Mouse (Mus musculus) forebrain, embryonic 10.5 days (tissue): ENCODE data around the gene Rpl29. TPM values are rescaled to one million over a fixed set of nuclear protein-coding genes. Genes with fewer than 3 reads are reported as not detected.
A peak's percentile ranks its signal among the peaks of the same experiment; 100 is the strongest.

Source experiments
- DNase-seq: peaks from one replicate; pipeline ENCODE4 v3.0.0-alpha.2; 2017; ENCODE audit warnings: low spot score; ENCODE audit errors: extremely low spot score
- H3K27ac ChIP-seq: fragments of 300-500 bp; sonication (generic); 2 replicates; pipeline ENCODE4 v1.5.1; 2016; ENCODE audit warnings: mild to moderate bottlenecking
- H3K27me3 ChIP-seq: fragments of 300-500 bp; sonication (generic); 2 replicates; pipeline ENCODE4 v1.6.1; 2016; ENCODE audit warnings: mild to moderate bottlenecking; ENCODE audit not compliant: poor library complexity, severe bottlenecking
- H3K36me3 ChIP-seq: fragments of 300-500 bp; sonication (generic); replicated peaks from 2 replicates; pipeline ENCODE4 v1.6.1; 2016; ENCODE audit warnings: mild to moderate bottlenecking, moderate library complexity
- H3K4me1 ChIP-seq: fragments of 300-500 bp; sonication (generic); 2 replicates; pipeline ENCODE4 v1.6.1; 2016
- H3K4me3 ChIP-seq: fragments of 300-500 bp; sonication (generic); 2 replicates; pipeline ENCODE4 v1.5.1; 2016; ENCODE audit warnings: mild to moderate bottlenecking, moderate library complexity
- H3K9me3 ChIP-seq: fragments of 300-500 bp; sonication (generic); 2 replicates; pipeline ENCODE4 v1.6.1; 2016; ENCODE audit warnings: mild to moderate bottlenecking, moderate library complexity
- WGBS: fragments of 180-500 bp; shearing (Covaris S2); methylation state at CpG from one replicate; pipeline ENCODE4 v1.1.7; 2016; 5-methylcytosine and 5-hydroxymethylcytosine counted together
- polyA plus RNA-seq: library from polyadenylated mRNA; unstranded; fragments of >200 nt; fragmentation: Nextera tagmentation; extraction: Ambion mirVana; gene quantifications from 2 replicates; pipeline ENCODE4 v1.2.1, GENCODE M21; 2016

Rpl29 gene
- polyA plus RNA-seq = 1,043 and 1,081 TPM in 2 replicates

GRCm38 (mm10) chr9:106429221-106430014 lies at the start of gene Rpl29:
TSS of gene Rpl29 (plus strand) at chr9:106429454.
- H3K36me3 ChIP-seq = peaks cover 42% of the 10 kb centered on the region
- H3K4me3 ChIP-seq = peak within 1 kb of the TSS; percentile 96
- under 1% methylated on average over 55 of the region's 55 CpGs for WGBS

GRCm38 (mm10) chr9:106386181-106386864 lies 42.9 kb upstream of the Rpl29 start:
- Histone ChIP-seq H3K27me3 (no peaks in the 10 kb centered on the region; the same call in 1 of the 2 replicates), H3K27ac (peak overlapping the region; percentile 58), H3K4me1 (peaks cover 47% of the 10 kb centered on the region), H3K4me3 (no peak overlapping the region), H3K36me3 (no peaks in the 10 kb centered on the region), H3K9me3 (no peaks in the 10 kb centered on the region)
- no peak for DNase-seq
- WGBS = 92% methylated on average over 12 of the region's 12 CpGs

More at GRCm38 (mm10) chr9:106429221-106430014, at the start of gene Rpl29:
- peaks cover 20% of the 10 kb centered on the region for H3K4me1 ChIP-seq
- peak within 1 kb of the TSS; percentile 99 for H3K27ac ChIP-seq
- DNase-seq = peak; percentile 92
- no peaks in the 10 kb centered on the region for H3K27me3 ChIP-seq
- no peaks in the 10 kb centered on the region for H3K9me3 ChIP-seq

DNA sequence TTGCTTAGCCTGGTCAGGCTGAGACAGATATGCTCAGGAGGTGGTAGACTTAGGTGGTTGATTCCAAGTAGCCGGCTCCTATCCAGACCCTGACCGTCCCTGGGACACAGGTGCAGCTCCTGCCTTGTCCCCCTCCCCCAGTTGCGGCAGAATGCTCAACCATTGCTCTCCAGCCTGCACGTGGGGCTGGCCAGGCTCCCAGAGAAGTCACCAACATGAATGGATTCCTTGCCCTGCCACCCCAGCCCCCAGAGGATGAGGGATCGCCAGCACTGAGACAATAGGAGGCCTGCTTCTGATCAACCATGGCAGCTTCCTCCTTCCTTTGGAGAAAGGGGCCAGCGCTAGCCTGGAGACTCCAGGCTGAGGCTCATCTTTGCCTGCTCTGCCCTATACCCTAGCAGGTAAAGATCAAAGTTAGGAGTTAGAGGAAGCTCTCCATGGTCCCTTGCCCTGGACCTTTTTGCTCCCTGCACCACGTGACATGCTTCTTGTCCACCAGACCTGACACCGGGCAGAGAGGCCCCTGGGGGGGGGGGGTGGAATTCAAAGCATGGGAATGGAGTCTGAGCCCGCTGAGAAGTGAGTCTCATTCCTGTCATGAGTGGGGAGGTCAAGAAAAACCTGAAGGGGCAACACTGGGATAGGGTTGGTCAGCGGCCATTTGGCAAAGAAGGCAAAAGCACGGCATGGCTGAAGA lies 36.3 kb upstream of the Rpl29 start:
- peak overlapping the region; percentile 59 for H3K27ac ChIP-seq
- no peaks in the 10 kb centered on the region for H3K9me3 ChIP-seq
- peaks cover 42% of the 10 kb centered on the region for H3K4me1 ChIP-seq
- no peak overlapping the region for H3K4me3 ChIP-seq
- H3K27me3 ChIP-seq = no peaks in the 10 kb centered on the region
- no peaks in the 10 kb centered on the region for H3K36me3 ChIP-seq
- 82% methylated on average over 11 of the region's 11 CpGs for WGBS
- DNase-seq = no peak

- no peaks in the 10 kb centered on the region for H3K36me3 ChIP-seq
- 92% methylated on average over 8 of the region's 8 CpGs for WGBS
- H3K27ac ChIP-seq = peak overlapping the region; percentile 59
- H3K9me3 ChIP-seq = no peaks in the 10 kb centered on the region
- H3K27me3 ChIP-seq = no peaks in the 10 kb centered on the region
- peaks cover 42% of the 10 kb centered on the region for H3K4me1 ChIP-seq
- no peak for DNase-seq
- no peak overlapping the region for H3K4me3 ChIP-seq
Measured at GRCm38 (mm10) chr9:106393548-106393947, 35.7 kb upstream of the Rpl29 start.

- no peaks in the 10 kb centered on the region for H3K36me3 ChIP-seq
- 50% methylated on average over 11 of the region's 11 CpGs for WGBS
- no peak for DNase-seq
- no peaks in the 10 kb centered on the region for H3K9me3 ChIP-seq
- H3K27me3 ChIP-seq = no peaks in the 10 kb centered on the region
- peaks cover 47% of the 10 kb centered on the region for H3K4me1 ChIP-seq
- H3K27ac ChIP-seq = peak overlapping the region; percentile 83
- H3K4me3 ChIP-seq = peak overlapping the region; percentile 5; the same call in 1 of the 2 replicates
Measured at GRCm38 (mm10) chr9:106394649-106395602, 34.3 kb upstream of the Rpl29 start.

DNA sequence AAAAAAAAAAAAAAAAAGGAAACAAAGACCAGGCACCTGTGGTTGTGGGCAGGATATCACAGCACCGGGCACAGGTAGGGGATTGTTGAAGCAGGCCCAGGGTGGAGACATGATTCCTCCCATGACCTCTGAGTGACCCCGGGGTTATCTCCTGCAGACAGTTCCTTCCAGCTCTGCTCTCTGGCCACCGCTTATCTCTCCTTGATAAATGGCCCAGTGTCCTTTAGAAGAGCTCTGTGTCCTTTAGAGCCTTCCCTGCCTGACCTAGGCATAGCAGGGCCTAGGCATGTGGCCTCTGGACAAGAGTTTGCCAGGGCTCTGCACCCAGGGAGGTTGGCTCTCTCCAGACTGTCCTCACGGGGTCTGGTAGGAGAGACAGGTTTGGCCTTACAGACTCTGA lies 31.5 kb upstream of the Rpl29 start:
- Histone ChIP-seq H3K36me3 (no peaks in the 10 kb centered on the region), H3K27me3 (no peaks in the 10 kb centered on the region; the same call in 1 of the 2 replicates), H3K9me3 (no peaks in the 10 kb centered on the region), H3K27ac (peak overlapping the region; percentile 63), H3K4me1 (peaks cover 47% of the 10 kb centered on the region), H3K4me3 (no peak overlapping the region)
- DNase-seq = no peak
- WGBS = 82% methylated on average over 4 of the region's 4 CpGs

- H3K36me3 ChIP-seq = no peaks in the 10 kb centered on the region
- H3K4me1 ChIP-seq = peaks cover 42% of the 10 kb centered on the region
- no peak overlapping the region; the same call in 1 of the 2 replicates for H3K27ac ChIP-seq
- 87% methylated on average over 9 of the region's 9 CpGs for WGBS
- DNase-seq = no peak
- no peak overlapping the region for H3K4me3 ChIP-seq
- no peaks in the 10 kb centered on the region; the same call in 1 of the 2 replicates for H3K27me3 ChIP-seq
- H3K9me3 ChIP-seq = no peaks in the 10 kb centered on the region
Measured at GRCm38 (mm10) chr9:106398667-106399311, 30.5 kb upstream of the Rpl29 start.

GRCm38 (mm10) chr9:106399808-106400207 lies 29.4 kb upstream of the Rpl29 start:
- Histone ChIP-seq H3K36me3 (no peaks in the 10 kb centered on the region), H3K27ac (no peak overlapping the region), H3K4me1 (peaks cover 32% of the 10 kb centered on the region), H3K9me3 (no peaks in the 10 kb centered on the region), H3K4me3 (no peak overlapping the region), H3K27me3 (no peaks in the 10 kb centered on the region; the same call in 1 of the 2 replicates)
- DNase-seq = no peak
- 84% methylated on average over 3 of the region's 3 CpGs for WGBS

- Histone ChIP-seq H3K27ac (0 out of 2 replicates have a peak overlapping the region, but pooled peaks have one; percentile 12), H3K4me3 (no peak overlapping the region), H3K27me3 (no peaks in the 10 kb centered on the region; the same call in 1 of the 2 replicates), H3K9me3 (no peaks in the 10 kb centered on the region), H3K4me1 (peaks cover 44% of the 10 kb centered on the region), H3K36me3 (no peaks in the 10 kb centered on the region)
- 82% methylated on average over 5 of the region's 5 CpGs for WGBS
- no peak for DNase-seq
Measured at GRCm38 (mm10) chr9:106402149-106402548, 27.1 kb upstream of the Rpl29 start.

GRCm38 (mm10) chr9:106402607-106403375 lies 26.5 kb upstream of the Rpl29 start:
- DNase-seq = no peak
- WGBS = 86% methylated on average over 16 of the region's 16 CpGs
- Histone ChIP-seq H3K9me3 (no peaks in the 10 kb centered on the region), H3K27ac (0 out of 2 replicates have a peak overlapping the region, but pooled peaks have one; percentile 12), H3K36me3 (no peaks in the 10 kb centered on the region), H3K4me3 (no peak overlapping the region), H3K27me3 (no peaks in the 10 kb centered on the region; the same call in 1 of the 2 replicates), H3K4me1 (peaks cover 46% of the 10 kb centered on the region)

GRCm38 (mm10) chr9:106405275-106405674 lies 24.0 kb upstream of the Rpl29 start:
- Histone ChIP-seq H3K36me3 (no peaks in the 10 kb centered on the region), H3K4me3 (no peak overlapping the region), H3K9me3 (peaks cover 6% of the 10 kb centered on the region; the same call in 1 of the 2 replicates), H3K27ac (peak overlapping the region; percentile 26), H3K27me3 (no peaks in the 10 kb centered on the region; the same call in 1 of the 2 replicates), H3K4me1 (peaks cover 46% of the 10 kb centered on the region)
- no peak for DNase-seq
- 45% methylated on average over 6 of the region's 6 CpGs for WGBS
